Mouse (Mus musculus): ENCODE data around the gene Plbd2. TPM values are rescaled to one million over a fixed set of nuclear protein-coding genes. Genes with fewer than 3 reads are reported as not detected.
"Not testable (repeated sequence)": the region's sequence is repeated elsewhere in the genome, so short reads cannot be mapped to it uniquely, and the experiment has no call there.

Gene Plbd2
- total and polyA plus RNA-seq, 3 experiments, result 32.1 to 47.1 (median 39.5) TPM

- TF ChIP-seq CTCF (IDR thresholded peaks at IDR 0.05) (no peak), EP300 (IDR thresholded peaks at IDR 0.05; ENCODE audit: insufficient read depth, low read depth, low read length) (no peak), POLR2A (IDR thresholded peaks at IDR 0.05; ENCODE audit: insufficient read depth, low read depth, low read length) (no peak)
- intact Hi-C loops (cut with DNase I), result loop anchor here (10.0 kb wide), 1 partner anchor 168 kb away; no protein-coding TSS in a partner anchor
- Histone ChIP-seq H3K4me1 (ENCODE audit: control insufficient read depth, insufficient read depth, low read length) (peaks cover 14% of the 10 kb centered on the region), H3K4me3 (no peak overlapping the region), H3K27ac (no peak overlapping the region), H3K9ac (ENCODE audit: low read depth, low read length) (no peak overlapping the region), H3K36me3 (ENCODE audit: control insufficient read depth, insufficient read depth, low read length) (no peaks in the 10 kb centered on the region), H3K27me3 (ENCODE audit: control insufficient read depth, insufficient read depth, low read length) (no peaks in the 10 kb centered on the region), H3K79me2 (replicated peaks; ENCODE audit: control insufficient read depth, insufficient read depth, low read length) (no peaks in the 10 kb centered on the region)
- 36% methylated on average over 9 of the region's 9 CpGs for WGBS
- no peak for DNase-seq
These were observed 3.1 kb upstream of the Plbd2 start for GRCm38 (mm10) chr5:120506490-120506889.

- H3K36me3 ChIP-seq (ENCODE audit: control insufficient read depth, insufficient read depth, low read length), result no peaks in the 10 kb centered on the region
- no peaks in the 10 kb centered on the region for H3K27me3 ChIP-seq (ENCODE audit: control insufficient read depth, insufficient read depth, low read length)
- H3K27ac ChIP-seq, result no peak overlapping the region
- no peaks in the 10 kb centered on the region; the same call in 1 of the 2 replicates for H3K79me2 ChIP-seq (replicated peaks; ENCODE audit: control insufficient read depth, insufficient read depth, low read length)
- WGBS, result 59% methylated on average over 9 of the region's 9 CpGs
- TF ChIP-seq EP300 (IDR thresholded peaks at IDR 0.05; ENCODE audit: insufficient read depth, low read depth, low read length) (no peak), POLR2A (IDR thresholded peaks at IDR 0.05; ENCODE audit: insufficient read depth, low read depth, low read length) (no peak), CTCF (IDR thresholded peaks at IDR 0.05) (no peak)
- DNase-seq, result no peak
- intact Hi-C loops (cut with DNase I), result loop anchor here (1.0 to 10.0 kb wide), 2 partner anchors 100 to 169 kb away; no protein-coding TSS in a partner anchor
- H3K4me3 ChIP-seq, result no peak overlapping the region
- no peak overlapping the region for H3K9ac ChIP-seq (ENCODE audit: low read depth, low read length)
- peaks cover 14% of the 10 kb centered on the region for H3K4me1 ChIP-seq (ENCODE audit: control insufficient read depth, insufficient read depth, low read length)
These were observed 2.4 kb upstream of the Plbd2 start for GRCm38 (mm10) chr5:120505781-120506180.

GRCm38 (mm10) chr5:120505368-120505767, 1.9 kb upstream of the Plbd2 start:
- H3K4me3 ChIP-seq, result no peak overlapping the region

GRCm38 (mm10) chr5:120502675-120503143, 716 bp downstream of the Plbd2 start:
- WGBS, result 5% methylated on average over 12 of the region's 12 CpGs

More at GRCm38 (mm10) chr5:120505368-120505767, 1.9 kb upstream of the Plbd2 start:
- H3K79me2 ChIP-seq (replicated peaks; ENCODE audit: control insufficient read depth, insufficient read depth, low read length), result no peaks in the 10 kb centered on the region; the same call in 1 of the 2 replicates
- peak; percentile 85 to 88 for DNase-seq
- no peak for TF ChIP-seq POLR2A (IDR thresholded peaks at IDR 0.05; ENCODE audit: insufficient read depth, low read depth, low read length)
- peak; percentile 80; the same call in 1 of the 2 replicates for TF ChIP-seq EP300 (IDR thresholded peaks at IDR 0.05; ENCODE audit: insufficient read depth, low read depth, low read length)
- TF ChIP-seq CTCF (IDR thresholded peaks at IDR 0.05), result peak; percentile 100; the same call in 1 of the 2 replicates
- WGBS, result 17% methylated on average over 16 of the region's 16 CpGs
- H3K9ac ChIP-seq (ENCODE audit: low read depth, low read length), result 0 out of 2 replicates have a peak overlapping the region, but pooled peaks have one; percentile 11
- intact Hi-C loops (cut with DNase I), result loop anchor here (1.0 to 10.0 kb wide), 2 partner anchors 100 to 169 kb away; no protein-coding TSS in a partner anchor
- H3K27me3 ChIP-seq (ENCODE audit: control insufficient read depth, insufficient read depth, low read length), result no peaks in the 10 kb centered on the region
- no peak overlapping the region for H3K27ac ChIP-seq
- H3K4me1 ChIP-seq (ENCODE audit: control insufficient read depth, insufficient read depth, low read length), result peaks cover 12% of the 10 kb centered on the region
- no peaks in the 10 kb centered on the region for H3K36me3 ChIP-seq (ENCODE audit: control insufficient read depth, insufficient read depth, low read length)

GRCm38 (mm10) chr5:120502147-120502621, 1.2 kb downstream of the Plbd2 start:
- intact Hi-C loops (cut with DNase I), result loop anchor here (10.0 kb wide), 1 partner anchor 173 kb away; no protein-coding TSS in a partner anchor
- Histone ChIP-seq H3K4me3 (no peak overlapping the region), H3K9ac (ENCODE audit: low read depth, low read length) (no peak overlapping the region), H3K27ac (no peak overlapping the region), H3K4me1 (ENCODE audit: control insufficient read depth, insufficient read depth, low read length) (peaks cover 12% of the 10 kb centered on the region), H3K79me2 (replicated peaks; ENCODE audit: control insufficient read depth, insufficient read depth, low read length) (no peaks in the 10 kb centered on the region; the same call in none of the 2 replicates), H3K27me3 (ENCODE audit: control insufficient read depth, insufficient read depth, low read length) (no peaks in the 10 kb centered on the region), H3K36me3 (ENCODE audit: control insufficient read depth, insufficient read depth, low read length) (no peaks in the 10 kb centered on the region)
- no peak for TF ChIP-seq CTCF (IDR thresholded peaks at IDR 0.05)
- TF ChIP-seq POLR2A (IDR thresholded peaks at IDR 0.05; ENCODE audit: insufficient read depth, low read depth, low read length), result no peak
- no peak for TF ChIP-seq EP300 (IDR thresholded peaks at IDR 0.05; ENCODE audit: insufficient read depth, low read depth, low read length)
- 52% methylated on average over 9 of the region's 9 CpGs for WGBS
- DNase-seq, result no peak

More at GRCm38 (mm10) chr5:120502675-120503143, 716 bp downstream of the Plbd2 start:
- Histone ChIP-seq H3K9ac (ENCODE audit: low read depth, low read length) (peak overlapping the region; percentile 85), H3K79me2 (replicated peaks; ENCODE audit: control insufficient read depth, insufficient read depth, low read length) (no peaks in the 10 kb centered on the region; the same call in none of the 2 replicates), H3K36me3 (ENCODE audit: control insufficient read depth, insufficient read depth, low read length) (no peaks in the 10 kb centered on the region), H3K4me3 (peak overlapping the region; percentile 75), H3K27me3 (ENCODE audit: control insufficient read depth, insufficient read depth, low read length) (no peaks in the 10 kb centered on the region), H3K27ac (peak overlapping the region; percentile 86), H3K4me1 (ENCODE audit: control insufficient read depth, insufficient read depth, low read length) (peaks cover 12% of the 10 kb centered on the region)
- DNase-seq, result peak in 1 of 2 experiments; percentile 36
- TF ChIP-seq CTCF (IDR thresholded peaks at IDR 0.05), result no peak
- TF ChIP-seq EP300 (IDR thresholded peaks at IDR 0.05; ENCODE audit: insufficient read depth, low read depth, low read length), result no peak
- no peak for TF ChIP-seq POLR2A (IDR thresholded peaks at IDR 0.05; ENCODE audit: insufficient read depth, low read depth, low read length)
- intact Hi-C loops (cut with DNase I), result loop anchor here (10.0 kb wide), 1 partner anchor 172 kb away; no protein-coding TSS in a partner anchor

GRCm38 (mm10) chr5:120500609-120501008, 2.8 kb downstream of the Plbd2 start:
- H3K4me3 ChIP-seq, result not testable (repeated sequence)
- 90% methylated on average over 9 of the region's 9 CpGs for WGBS

More at GRCm38 (mm10) chr5:120500609-120501008, 2.8 kb downstream of the Plbd2 start:
- DNase-seq; H3K27me3 ChIP-seq (ENCODE audit: control insufficient read depth, insufficient read depth, low read length); H3K9ac ChIP-seq (ENCODE audit: low read depth, low read length); H3K79me2 ChIP-seq (replicated peaks; ENCODE audit: control insufficient read depth, insufficient read depth, low read length); H3K36me3 ChIP-seq (ENCODE audit: control insufficient read depth, insufficient read depth, low read length); H3K4me1 ChIP-seq (ENCODE audit: control insufficient read depth, insufficient read depth, low read length); H3K27ac ChIP-seq: not testable (repeated sequence)
- peak; percentile 57 for TF ChIP-seq CTCF (IDR thresholded peaks at IDR 0.05)
- intact Hi-C loops (cut with DNase I), result loop anchor here (10.0 kb wide), 1 partner anchor 174 kb away; no protein-coding TSS in a partner anchor
